Mouse (Mus musculus) ovary, postnatal 36 days (tissue): Measurements from ENCODE around the gene Lrmda.

Source experiments
- DNase-seq: peaks from one replicate; pipeline ENCODE4 v3.0.0; 2022; ENCODE audit warnings: low spot score, mixed read lengths

The Lrmda gene

DNA sequence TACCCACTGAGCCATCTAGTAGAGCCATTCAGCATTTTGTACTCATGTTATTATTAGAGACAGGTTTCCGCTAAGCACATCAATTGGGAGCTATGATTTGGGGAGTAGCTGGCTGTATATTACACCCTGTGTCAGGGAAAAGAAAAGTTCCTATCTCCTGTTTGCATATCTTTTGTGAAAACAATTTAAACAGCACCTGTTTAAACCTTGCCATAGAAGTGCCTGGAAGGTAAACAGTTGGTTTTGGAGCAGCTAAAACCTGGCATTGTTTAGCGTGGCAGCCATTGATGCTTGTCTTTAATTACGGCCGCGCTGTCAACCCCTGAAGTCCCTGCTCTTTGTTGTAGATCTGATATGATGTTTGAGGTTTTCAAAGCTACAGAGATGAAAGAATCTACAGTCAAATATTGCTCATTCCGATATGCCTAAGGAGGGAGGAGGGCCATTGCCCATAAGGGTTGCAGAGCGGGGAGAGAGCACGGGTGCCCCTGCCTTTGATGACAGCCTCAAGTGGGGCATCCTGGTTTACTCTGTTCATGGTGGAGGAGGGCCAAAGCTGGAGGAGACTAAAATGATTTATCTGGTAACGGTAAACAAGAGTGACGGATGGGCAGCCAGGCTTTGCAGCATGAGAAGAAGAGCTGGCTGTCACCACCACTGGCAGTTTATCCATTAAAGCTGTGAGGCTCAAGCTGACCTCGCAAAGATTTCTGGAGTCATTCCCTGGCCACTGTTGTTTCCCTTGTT, 306.9 kb downstream of the Lrmda start:
- DNase-seq: no peak

DNA sequence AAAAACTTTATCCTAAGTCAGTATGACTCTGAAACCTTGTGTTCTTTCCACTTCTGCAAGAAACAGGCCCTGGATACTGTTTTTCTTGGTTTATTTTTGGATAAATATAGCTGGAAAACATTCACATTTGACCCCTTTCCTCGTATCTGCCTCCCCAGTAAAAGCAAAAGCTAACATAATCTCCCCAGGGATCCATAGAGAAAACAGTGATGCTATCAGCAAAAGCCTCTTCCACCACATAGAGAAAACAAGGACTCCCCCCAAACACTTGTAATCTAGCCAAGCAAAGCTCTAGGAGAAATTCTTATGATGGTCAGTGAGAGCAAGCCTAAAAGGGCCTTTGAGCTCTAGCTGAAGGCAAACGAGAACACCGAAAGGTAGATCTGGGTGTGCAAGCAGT, 309.7 kb downstream of the Lrmda start:
- DNase-seq: no peak

DNA sequence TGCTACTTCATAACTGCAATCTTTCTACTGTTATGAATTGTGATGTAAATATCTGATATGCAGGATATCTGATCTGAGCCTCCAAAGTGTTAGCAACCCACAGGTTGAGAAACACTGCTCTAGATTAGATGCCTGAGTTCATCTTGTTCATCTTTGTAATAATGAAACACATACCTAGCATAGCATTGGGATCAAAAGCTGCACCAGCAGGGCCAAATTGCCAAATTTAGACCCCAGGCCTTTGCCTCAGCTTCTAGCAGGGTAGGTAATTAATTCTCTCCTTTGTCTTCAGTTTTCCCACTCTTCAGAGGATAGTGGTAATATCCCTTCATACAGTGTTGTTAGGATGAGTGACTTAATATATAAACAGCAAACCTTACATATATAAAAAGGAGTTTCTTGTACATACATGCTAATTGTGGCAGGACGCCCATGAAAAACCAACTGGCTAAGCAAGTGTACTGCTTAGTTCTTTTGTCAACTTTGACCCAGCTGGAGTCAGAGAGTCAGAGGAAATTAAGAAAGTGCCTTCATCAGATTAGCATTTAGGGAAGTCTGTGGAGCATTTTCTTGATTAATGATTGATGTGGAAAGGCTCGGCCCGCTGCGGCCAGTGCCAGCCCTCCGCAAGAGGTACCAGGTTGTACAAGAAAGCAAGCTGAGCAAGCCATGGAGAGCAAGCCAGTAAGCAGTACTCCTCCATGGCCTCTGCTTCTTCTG, 315.7 kb downstream of the Lrmda start:
- DNase-seq: no peak

DNA sequence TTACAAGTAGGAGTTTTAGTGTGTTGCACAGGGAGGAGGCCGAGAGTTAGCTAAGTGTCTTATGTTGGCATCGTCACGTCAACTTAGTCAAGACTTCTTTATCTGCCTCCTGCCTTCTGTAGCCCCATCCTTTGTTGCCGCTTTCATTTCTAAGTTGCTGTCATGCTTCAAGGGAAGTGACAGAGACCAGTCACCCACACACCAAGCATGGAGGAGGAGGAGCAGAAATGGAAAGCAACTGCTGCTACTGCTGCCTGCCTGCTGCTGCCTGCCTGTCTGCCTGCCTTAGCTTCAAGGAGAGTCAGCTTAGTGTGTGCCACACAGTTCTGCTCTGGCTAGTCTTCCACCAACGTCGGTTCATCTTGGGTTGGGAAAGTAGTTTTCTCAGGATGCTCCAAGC, 319.7 kb downstream of the Lrmda start:
- no peak for DNase-seq

DNA sequence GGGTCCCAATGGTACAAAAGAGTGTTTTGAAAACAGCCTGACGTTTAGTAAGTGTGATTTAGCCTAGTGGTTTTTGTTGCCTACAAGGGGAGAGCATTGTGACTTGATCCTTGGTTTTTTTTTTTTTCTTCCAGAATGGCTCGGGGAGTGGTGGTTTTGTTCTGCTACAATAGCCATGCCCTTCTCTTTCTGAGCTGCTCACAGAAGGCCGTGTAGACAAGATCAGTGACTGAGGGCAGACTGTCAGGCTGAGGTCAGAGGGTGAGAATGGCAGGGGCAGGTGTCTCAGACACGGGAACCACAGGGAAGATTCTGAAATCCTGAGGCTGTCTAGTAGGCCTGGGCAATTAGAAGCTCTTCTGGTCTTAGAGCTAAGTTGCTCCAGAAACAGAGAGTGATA, 323.8 kb downstream of the Lrmda start:
- DNase-seq: no peak

DNA sequence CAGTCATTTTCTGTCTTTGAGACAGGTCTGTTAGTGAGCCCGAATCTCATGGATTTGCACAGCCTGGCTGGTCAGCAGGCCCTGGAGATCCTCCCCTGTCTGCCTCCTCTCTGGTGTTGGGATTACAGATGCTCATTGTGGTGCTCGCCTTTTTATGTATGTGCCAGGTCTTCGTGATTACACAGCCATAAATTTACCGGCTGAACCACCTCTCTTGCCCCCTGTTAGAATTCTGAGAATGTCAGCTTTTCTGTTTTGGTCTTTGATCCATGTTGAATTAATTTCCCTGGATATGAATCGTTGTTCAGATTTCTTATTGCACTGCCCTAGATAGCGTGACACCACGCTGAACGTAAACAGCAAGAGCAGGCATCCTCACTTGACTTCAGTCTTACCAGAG, 325.7 kb downstream of the Lrmda start:
- no peak for DNase-seq

DNA sequence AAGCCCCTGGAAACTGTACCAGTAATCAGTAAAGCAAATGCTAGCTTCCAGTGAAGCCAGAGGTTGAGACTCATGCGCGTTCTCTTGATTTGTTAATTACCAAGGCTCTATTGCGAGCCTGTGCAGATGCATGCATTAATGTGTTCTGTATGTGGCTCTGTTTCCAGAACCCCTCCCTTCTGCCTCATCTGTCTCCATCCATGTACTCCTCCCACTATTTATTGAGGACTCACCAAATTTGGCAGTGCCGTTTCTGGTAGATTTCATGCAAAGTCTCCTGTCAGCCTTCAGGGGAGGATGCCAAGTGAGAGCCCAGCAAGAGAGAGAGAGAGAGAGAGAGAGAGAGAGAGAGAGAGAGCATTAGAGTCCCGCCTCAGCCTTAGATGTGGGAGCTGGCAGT, 334.1 kb downstream of the Lrmda start:
- no peak for DNase-seq

DNA sequence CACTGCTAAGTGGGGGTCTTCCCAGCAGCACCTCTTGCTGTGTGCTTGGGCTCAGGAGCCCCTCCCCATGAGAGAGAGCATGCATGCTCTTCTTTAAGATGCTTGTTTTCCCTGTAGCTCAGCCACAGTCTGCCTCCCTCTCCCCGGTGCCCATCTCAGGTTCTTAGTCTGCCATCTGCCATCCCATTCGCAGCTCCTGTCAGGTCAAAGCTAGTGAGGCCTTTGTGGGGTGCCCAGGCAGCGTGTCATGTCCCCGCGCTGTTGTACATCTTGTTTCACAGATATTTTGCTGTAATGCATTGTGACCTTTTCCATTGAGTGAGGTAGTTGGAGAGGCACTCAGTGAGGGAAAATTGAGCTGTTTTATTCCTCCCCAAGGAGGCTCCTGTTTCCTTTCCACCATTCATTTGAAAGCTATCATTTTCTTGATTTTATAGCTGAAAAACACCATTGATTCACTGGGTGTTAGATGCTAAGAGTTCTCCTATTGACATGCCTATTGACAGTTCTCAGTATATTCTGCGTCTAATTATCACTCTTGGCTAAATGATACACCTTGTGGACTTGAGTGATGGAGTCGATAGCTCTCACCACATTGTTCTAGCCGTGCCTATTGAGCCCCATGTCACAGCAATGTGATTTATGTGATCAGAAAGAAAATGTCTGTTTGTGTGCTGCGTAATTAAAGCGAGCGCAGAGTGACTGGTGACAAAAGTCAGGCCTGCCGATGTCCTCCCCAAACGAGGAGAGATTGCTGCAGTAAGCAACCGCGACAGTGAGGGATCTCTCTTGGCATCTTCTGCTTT, 335.5 kb downstream of the Lrmda start:
- no peak for DNase-seq

DNA sequence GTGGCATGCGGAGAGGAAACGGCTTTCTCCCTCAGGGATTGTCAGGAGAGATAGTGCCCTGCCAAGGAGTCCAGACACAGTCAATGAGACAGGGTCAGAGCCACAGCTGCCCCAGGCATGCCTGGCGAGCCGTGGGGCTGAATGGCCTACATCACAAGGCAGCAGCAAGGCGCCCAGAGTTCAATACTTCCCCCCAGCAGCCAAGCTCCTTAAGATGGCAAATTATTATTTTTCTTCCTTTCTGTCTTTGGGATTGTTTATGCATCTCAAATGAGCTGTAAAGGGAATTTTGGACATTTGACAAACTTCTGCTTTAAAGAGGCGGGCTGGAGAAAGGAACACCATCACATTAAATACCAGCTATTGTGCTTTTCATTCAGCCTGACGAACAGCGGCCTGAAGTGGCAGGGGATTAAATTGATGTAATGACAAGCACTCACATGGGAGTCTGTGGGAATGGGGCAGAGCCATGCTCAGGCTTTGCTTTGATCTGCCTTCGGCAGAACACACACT, 338.5 kb downstream of the Lrmda start:
- DNase-seq: no peak

DNA sequence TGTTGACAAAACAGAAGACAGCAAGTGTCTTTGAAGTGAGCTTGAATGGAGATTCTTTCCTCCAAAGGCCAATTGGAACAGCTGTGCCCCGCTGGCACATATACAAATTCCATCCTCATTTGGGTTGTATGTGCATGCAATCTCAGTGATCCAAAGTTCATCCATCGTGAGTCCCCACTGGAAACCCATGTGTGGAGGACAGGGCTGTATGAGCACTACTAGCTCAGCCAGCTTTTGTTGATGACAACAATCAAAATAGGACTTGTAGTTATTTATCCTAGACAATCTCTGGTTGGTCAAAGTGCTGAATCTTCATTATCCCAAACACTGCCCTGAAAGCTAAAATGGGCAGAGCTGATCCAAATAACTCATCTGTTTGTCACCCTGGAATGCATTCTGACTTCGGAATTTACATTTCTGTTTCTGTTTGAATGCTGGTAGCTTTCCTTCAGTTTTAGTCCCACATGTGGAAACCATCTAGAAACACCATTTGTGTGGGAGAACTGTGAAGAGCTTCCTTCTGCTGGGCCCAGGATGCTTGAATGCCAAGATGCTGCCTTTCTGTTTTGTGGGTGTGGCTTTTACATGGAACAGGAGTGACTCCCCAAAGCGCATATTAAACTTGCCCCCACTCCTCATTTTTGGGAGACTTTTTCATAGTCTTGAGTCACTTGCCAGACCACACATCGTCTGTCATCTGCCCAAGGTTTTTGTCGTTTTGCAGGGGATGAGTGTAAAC, 344.7 kb downstream of the Lrmda start:
- DNase-seq: no peak

DNA sequence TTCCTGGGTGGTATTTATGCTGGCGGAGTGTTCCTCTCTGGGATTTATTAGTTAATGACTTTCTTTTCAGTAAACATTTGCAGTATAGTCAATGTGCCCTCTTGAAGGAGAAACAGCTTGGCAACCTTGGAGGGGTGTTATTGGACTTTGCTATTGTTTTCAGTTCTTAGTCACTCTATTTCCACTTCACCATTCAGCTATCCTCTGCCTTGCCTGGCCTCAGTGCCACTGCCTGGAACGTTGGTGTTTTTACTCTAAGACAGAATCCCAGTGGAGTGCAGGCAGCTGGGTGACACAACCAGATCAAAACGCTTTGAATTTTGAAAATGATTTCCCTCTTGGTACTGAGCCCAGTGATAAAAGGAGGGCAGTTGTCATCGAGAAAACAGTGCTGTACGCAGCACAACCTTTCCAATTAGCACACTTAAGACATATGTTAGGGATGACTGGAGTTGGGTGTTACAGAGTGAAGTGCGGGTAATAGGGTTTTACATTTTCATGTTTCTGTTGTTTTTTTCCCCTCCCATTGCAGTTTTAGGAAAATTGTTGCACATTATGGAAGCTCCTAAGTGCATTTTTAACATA, 345.4 kb downstream of the Lrmda start:
- DNase-seq: no peak

DNA sequence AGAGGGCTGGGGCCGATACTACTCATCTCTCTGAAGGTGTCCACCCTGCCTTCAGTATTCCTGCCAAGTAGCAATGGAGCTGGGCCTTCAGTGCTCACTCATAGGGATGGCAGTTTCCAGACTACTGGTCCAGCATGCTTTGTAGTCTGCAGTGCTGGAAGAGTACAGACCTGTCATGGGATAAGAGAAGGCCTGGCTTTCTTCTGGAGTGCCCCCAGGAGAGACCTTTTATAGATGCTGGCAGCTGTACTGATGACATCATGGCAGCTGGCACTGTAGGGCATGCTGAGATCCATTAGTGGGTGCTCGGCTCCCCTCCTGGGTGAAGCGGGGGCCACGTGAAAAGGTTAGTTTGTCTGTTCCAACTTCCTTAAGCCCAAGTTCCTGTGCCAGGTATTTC, 348.1 kb downstream of the Lrmda start:
- no peak for DNase-seq

DNA sequence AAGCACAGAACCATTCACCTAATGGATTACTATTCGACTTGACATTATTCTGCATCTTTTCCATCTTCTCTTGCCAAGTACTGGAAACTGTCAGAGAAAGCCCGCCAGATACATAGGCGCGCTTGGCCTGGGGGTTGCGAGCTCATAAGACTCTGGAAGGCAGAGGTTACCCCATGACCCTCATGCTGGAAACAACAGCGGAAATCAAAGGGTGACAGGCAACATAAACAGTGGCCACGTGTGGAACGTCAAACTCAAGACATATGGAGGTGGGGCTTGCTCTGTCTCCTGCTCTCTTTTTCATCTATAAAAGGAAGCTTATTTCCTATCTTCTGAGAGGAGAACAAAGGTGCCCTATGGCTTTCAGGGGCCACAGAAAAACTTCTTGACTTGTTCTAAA, 351.6 kb downstream of the Lrmda start:
- no peak for DNase-seq

DNA sequence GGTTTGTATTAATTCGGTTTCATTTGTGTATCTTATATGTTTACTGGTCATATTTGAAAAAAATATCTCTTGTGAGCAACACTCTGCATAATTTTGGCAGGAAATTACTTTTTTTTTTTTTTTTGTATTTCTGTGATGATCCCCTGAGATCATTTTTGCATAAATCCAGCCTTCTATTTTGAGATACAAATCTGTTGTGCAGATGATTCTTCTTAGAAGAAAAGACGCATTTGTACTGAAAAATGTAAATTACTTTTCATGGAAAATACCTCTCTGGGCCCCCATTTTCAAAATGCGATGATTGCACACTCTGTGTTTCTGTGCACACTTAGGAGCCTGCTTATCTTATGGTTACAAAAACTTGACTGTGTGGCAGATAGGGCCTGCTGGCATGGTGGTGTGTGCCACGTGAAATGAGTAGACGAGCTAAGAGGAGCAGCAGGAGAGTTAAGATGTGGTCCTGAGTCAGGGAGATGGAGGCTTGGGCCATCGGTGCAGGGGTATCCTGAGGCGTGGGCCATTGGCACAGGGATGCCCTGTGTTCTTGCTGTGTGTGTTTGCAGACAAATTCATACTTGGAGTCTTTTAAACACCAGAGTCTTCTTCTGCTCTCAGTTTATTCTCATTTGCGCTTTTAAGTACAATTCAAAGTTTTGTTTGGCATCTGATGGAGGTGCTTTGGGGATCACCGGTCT, 353.3 kb downstream of the Lrmda start:
- DNase-seq: no peak

DNA sequence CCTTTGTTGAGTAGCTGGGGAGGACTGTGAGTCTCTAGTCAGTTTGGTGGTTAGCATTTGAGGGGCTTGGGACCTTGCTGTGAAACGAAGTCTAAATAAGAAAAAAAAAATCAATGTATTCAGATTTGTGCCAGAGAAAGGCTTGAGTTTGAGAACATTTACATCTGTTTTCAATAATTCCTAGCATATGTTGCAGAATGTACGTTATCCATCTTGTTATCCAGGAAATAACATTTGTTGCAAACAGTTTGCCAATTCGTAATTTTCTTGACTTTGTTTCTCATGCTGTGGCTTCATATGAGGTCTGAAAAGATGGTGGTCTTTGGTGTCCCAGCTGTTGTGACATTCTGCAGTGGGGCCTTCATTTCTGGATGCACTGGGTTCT, 353.8 kb downstream of the Lrmda start:
- no peak for DNase-seq

DNA sequence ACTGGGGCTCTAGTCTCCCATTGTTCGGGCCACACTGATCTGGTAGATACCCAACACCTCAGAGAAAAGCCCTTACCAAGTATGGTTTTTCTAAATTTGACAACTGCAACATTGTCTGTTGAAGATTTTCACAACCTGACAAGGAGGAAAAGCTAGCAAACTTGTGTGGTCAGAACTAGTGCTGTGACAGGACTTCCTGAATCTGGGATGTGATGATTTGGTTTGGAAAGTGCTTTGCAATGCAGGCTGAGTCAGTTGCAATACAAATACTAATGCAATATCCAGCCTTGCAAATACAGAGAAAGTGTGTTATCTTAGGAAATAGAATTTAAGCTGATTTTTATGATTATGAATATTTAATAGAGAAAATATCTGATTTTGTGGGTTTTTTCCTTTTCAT, 357.6 kb downstream of the Lrmda start:
- no peak for DNase-seq

DNA sequence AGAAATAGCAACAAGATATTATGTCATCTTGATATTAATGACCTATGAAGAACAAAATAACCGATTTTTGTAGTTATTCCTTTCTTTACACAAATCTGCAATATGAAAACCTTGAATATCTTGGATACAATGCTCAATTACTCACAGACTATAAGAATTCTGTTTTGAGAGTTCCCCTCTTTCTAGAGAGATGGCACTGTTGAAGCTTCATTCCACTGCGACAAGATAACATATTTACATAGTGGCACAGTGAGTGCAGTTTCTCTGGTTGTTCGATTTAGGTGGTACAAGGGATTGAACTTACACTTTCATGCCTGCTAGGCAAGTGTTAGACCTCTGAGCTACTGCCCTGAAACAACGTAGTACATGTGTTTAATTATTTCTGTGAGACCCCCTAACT, 362.6 kb downstream of the Lrmda start:
- no peak for DNase-seq

DNA sequence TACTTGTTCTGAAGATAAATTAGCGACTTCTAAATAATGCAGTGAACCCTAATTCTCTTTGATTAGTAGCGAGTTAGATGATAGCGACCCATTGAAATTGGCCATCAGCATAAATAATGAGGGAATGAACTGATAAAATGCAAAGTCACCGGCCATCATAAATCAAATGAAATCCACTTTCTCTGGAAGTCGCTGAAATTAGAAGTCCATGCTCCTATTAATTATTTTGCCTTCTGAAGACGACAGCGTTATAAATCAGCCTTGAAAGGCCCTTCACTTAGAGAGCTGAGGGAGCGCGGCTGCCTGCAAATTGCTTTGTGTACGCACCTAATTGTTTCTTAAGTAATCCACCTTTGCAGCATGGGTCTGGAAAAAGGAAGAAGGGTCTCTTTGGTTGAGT, 374.1 kb downstream of the Lrmda start:
- no peak for DNase-seq

DNA sequence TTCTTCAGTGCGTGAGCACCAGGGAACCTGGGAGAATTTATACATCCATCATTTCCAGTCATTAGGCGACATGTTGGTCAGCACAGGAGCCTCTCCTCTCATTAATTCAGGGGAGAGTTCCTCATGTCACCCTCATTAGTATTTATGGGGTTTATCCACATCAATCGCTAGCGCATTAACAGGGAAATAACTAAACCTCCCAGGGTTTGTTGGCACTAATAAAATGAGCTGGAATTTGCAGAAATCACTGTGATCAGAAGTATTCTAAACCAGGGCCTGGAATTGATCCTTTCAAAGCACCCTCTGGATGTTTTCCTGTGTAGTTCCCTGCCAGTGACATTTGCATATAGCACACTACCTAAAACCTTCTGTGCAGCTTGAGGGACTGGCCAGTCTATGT, 382.9 kb downstream of the Lrmda start:
- DNase-seq: no peak

DNA sequence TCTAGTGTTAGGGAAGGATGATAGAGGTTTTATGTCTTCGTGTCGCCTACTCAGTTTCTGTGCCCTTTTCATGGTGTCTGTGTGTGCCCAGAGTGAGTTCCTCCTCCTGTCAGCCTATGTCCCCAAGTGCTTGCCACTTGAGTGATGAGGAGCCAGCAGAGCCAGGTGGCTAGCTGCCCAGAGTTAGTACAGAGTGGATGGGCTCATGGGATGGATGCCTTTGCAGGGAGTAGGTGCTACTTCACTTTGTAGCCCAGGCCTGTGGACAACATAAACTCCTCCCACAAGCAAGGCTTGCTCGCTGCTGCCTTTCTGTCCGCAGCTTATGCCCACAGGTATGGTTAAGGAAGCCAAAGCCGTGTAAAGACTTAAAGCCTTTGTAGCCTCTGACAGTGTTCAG, 387.1 kb downstream of the Lrmda start:
- DNase-seq: no peak

DNA sequence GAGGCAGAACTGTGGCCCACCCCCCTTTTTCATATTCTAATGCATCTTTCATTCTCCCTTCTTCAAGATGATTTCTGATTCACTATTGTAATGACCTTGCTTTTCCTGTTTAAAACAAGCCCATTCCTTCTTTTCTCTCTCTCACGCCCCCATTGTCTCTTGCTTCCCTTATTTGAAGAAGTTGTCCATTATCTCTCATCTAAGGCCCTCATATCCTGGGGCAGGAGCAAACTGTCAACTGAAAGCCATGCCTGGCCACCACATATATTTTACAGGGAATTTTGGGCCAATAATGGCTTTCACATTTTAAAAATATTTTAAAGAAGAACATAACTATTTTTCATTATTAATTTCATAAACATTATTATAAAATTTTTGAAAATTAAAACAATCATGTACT, 391.3 kb downstream of the Lrmda start:
- DNase-seq: no peak
